Mouse (Mus musculus): ENCODE results near the gene Fdxr. TPM values are rescaled to one million over a fixed set of nuclear protein-coding genes. Genes with fewer than 3 reads are reported as not detected.
A peak's percentile ranks its signal among the peaks of the same experiment; 100 is the strongest.

Fdxr gene
- total RNA-seq (2021) = 10 to 100 TPM; 22.4 to 22.5 TPM
- long read RNA-seq, experiment 1, transcript Fdxr-201 (12 exons, 1,948 nt) = major isoform, 7 of 14 reads
- long read RNA-seq, experiment 1, partial matches to known transcripts = 1 of 14 reads
- long read RNA-seq, experiment 1, other reads (novel, unspliced or antisense) = 6 of 14 reads
- long read RNA-seq, experiment 2, transcript Fdxr-201 (12 exons, 1,948 nt) = major isoform, 5 of 9 reads
- long read RNA-seq, experiment 2, partial matches to known transcripts = 0 of 9 reads
- long read RNA-seq, experiment 2, other reads (novel, unspliced or antisense) = 4 of 9 reads

DNA sequence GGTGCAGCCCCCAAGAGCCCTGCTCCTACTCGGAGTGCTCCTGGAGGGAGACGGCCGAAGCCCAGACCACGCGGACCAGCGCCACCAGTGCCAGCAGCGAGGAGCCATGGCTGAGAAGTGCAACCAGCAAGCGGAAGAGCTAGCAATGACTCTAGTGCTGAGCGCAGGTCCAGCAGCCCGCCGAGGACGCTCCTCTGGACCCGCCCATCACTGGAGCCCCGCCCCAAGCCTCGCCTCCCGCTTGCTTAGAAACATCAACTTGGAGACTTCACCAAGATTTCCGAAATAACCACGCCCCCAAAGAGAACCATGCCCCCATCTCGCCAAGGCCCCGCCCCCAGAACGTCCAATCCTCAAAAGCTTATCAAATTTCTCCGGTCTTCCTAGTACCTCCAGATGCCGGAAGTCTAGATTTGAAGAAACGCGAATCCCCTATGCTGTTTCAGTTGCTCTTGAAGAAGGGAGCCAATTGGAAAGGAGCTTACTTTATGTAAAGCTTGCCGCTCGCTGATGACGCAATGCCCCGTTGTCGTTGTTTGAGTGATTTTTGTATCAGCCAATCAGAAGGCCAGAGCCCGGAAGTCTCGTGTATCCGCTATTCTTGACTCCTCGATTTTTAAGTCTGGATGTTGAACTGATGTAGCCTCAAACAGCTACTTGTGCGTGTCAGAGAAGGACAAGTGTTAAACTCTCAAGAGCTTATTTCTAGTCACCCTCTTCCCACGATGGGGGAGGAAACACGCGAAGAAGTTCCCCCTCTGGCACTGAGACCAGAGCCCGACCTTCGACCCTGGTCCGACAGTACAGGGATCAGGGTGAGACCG, at the start of gene Fdxr:
Gene Fdxr (minus strand): TSS at position 271 of the 824 bp plus-strand sequence.
- peak; percentile 18; the same call in 1 of the 2 replicates for TF ChIP-seq CTCF (conservative IDR thresholded peaks at IDR 0.05)
- H3K4me3 ChIP-seq = peak within 1 kb of the TSS; percentile 81
- peak; percentile 96 to 98 for DNase-seq (ENCODE audit: low spot score in 2 of 2)

DNA sequence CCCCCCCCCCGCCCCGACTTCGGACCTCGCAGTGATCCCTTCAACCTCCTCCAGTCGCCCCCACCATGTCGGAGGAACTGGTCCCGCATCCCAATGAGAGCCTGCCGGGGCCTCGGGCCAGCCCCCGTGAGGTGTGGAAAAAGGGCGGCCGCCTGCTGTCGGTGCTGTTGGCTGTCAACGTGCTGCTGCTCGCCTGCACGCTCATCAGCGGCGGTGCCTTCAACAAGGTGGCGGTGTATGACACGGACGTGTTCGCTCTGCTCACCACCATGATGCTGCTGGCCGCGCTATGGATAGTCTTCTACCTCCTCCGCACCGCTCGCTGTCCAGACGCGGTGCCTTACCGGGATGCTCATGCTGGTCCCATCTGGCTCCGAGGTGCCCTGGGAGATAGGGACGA, 46.5 kb upstream of the Fdxr start:
- no peak for DNase-seq (ENCODE audit: low spot score in 2 of 2)
- no peak overlapping the region for H3K27ac ChIP-seq
- TF ChIP-seq CTCF (conservative IDR thresholded peaks at IDR 0.05) = no peak
- no peak overlapping the region for H3K4me3 ChIP-seq

More for the DNA sequence above, at the start of gene Fdxr:
- peak within 1 kb of the TSS; percentile 93 for H3K27ac ChIP-seq

- DNase-seq (ENCODE audit: low spot score in 2 of 2) = peak in 1 of 2 experiments; percentile 51
- Histone ChIP-seq H3K4me3 (peak within 1 kb of the TSS; percentile 31; the same call in 1 of the 2 replicates), H3K27ac (no peak within 1 kb of the TSS)
- TF ChIP-seq CTCF (conservative IDR thresholded peaks at IDR 0.05) = peak; percentile 87
Measured at GRCm38 (mm10) chr11:115321906-115322693, 45.2 kb upstream of the Fdxr start, which contains the start of gene Ush1g. Gene Ush1g (minus strand): TSS chr11:115322041.

GRCm38 (mm10) chr11:115319704-115320383, 43.0 kb upstream of the Fdxr start:
- no peak overlapping the region for H3K27ac ChIP-seq

DNA sequence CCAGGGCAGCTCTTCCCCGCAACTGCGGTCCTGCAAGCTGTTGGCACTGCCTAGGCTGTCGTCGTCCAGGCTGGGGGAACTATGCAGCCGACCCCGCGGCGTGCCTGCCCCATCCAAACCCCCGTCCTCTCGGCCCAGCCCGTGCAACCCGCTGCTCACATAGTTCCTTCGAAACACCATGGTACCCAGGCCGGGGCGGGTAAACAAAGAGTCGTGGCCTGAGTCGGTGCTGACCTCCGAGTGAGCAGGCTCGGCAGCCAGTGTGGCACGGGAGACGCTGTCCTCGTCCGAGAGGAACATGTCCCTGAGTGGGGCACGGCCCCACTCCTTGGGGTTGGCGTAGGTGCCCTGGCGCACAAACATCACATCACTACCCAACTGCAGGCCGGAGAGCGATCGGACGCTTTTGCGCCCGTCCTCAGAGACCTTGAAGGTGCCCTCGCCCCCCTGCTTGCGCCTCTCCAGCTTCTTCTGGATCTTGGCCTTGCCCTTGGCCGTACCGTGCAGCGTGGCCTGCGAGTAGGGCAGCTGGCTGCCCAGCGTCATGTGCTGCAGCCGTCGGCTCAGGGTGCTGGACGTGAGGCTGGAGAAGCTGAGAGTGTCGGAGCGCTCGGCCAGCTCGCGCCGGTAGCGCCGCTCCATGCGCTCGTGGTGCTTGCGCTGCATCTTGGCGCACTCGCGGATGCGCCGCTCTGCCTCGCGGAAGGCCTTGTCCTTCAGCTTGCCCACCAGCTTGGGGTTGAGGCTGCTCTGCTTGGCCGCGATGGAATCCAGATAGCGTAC, 41.6 kb upstream of the Fdxr start:
- Histone ChIP-seq H3K4me3 (no peak overlapping the region), H3K27ac (no peak overlapping the region)
- DNase-seq (ENCODE audit: low spot score in 2 of 2) = no peak
- TF ChIP-seq CTCF (conservative IDR thresholded peaks at IDR 0.05) = no peak

More at GRCm38 (mm10) chr11:115319704-115320383, 43.0 kb upstream of the Fdxr start:
- no peak for DNase-seq (ENCODE audit: low spot score in 2 of 2)
- no peak overlapping the region for H3K4me3 ChIP-seq
- no peak for TF ChIP-seq CTCF (conservative IDR thresholded peaks at IDR 0.05)

- H3K4me3 ChIP-seq = no peak overlapping the region
Measured at GRCm38 (mm10) chr11:115317204-115317603, 40.4 kb upstream of the Fdxr start.

DNA sequence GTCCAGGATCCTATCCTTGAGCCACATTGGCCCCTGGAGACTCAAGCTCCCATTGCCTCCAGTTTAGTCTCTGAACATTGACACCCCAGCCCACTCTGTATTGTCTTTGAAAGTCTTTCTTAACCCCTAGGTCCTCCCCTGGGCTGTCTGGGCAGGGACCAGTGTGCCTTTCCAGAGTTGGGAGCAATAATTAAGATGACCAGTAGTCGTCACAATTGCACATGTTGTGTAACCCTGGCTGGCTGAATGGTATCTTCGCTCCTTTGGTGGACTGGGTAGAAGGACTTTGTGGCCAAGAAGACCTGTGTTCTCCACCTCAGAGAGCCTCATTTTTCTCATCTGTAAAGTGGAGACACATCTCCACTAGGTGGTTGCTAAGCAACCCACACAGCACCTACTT, 37.4 kb upstream of the Fdxr start:
- Histone ChIP-seq H3K27ac (no peak overlapping the region), H3K4me3 (no peak overlapping the region)
- DNase-seq (ENCODE audit: low spot score in 2 of 2) = no peak
- TF ChIP-seq CTCF (conservative IDR thresholded peaks at IDR 0.05) = peak; percentile 59

More at GRCm38 (mm10) chr11:115317204-115317603, 40.4 kb upstream of the Fdxr start:
- no peak for DNase-seq (ENCODE audit: low spot score in 2 of 2)
- no peak overlapping the region for H3K27ac ChIP-seq
- no peak for TF ChIP-seq CTCF (conservative IDR thresholded peaks at IDR 0.05)

DNA sequence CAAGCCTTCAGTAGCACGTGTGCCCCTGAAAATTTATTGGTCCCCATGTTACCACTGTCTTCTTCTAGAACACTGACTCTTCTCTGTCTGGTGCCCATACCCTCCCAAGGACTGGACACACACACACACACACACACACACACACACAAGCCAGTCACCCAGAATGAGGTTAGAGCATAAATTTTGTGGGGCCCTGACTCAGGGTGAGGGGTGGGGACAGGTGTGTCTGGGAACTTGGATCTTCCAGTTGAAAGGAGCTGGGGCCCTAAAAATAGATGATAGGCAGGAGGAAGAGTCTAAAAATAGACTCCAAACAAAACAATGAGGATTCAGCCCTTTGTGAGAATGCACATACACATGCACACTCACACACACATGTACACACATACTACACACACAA, 31.9 kb upstream of the Fdxr start:
- no peak overlapping the region for H3K4me3 ChIP-seq
- no peak for TF ChIP-seq CTCF (conservative IDR thresholded peaks at IDR 0.05)
- H3K27ac ChIP-seq = no peak overlapping the region
- no peak for DNase-seq (ENCODE audit: low spot score in 2 of 2)

DNA sequence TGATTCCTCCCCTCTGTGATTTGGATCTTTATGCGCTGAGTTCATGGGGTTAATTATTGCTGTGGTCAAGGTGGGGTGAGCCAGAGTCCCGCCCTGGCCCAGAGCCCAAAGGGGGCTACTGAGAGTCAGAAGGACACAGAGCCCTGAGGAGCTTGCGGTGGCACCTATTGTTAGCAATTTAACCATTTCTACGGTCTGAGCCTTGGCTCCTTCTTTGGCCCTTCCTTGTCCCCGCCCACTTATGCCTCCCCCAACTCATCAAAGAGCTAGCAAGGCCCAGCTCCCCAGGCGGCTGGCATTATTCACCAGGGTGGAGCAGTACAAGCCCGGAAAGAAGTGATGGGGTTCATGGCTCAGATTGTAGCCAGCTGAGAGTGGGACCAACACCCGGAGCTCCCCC, 30.0 kb upstream of the Fdxr start, which contains the start of gene Otop2:
Gene Otop2 (plus strand): TSS at position 301 of the 400 bp plus-strand sequence.
- no peak for DNase-seq (ENCODE audit: low spot score in 2 of 2)
- TF ChIP-seq CTCF (conservative IDR thresholded peaks at IDR 0.05) = no peak
- H3K4me3 ChIP-seq = no peak within 1 kb of the TSS
- H3K27ac ChIP-seq = no peak within 1 kb of the TSS

DNA sequence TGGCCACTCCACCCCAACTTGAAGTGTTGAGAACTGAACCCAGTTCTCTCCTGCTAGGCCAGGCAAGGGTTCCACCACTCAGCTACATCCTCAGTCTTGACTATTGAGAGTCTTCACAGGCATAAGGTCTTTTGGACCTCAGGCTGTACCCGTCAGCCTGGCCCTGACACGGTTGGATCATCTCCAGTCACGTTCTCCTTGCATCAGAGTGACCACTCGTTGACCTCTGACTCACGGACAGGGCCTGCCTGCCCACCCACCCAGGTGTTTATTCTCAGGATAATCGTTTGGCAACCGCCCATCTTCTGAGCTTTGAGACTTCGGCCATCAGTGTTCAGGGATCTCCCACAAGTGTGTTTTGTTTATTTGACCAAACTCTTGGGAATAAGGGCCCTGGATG, 26.3 kb upstream of the Fdxr start:
- DNase-seq (ENCODE audit: low spot score in 2 of 2) = no peak
- H3K4me3 ChIP-seq = no peak overlapping the region
- no peak for TF ChIP-seq CTCF (conservative IDR thresholded peaks at IDR 0.05)
- no peak overlapping the region for H3K27ac ChIP-seq

DNA sequence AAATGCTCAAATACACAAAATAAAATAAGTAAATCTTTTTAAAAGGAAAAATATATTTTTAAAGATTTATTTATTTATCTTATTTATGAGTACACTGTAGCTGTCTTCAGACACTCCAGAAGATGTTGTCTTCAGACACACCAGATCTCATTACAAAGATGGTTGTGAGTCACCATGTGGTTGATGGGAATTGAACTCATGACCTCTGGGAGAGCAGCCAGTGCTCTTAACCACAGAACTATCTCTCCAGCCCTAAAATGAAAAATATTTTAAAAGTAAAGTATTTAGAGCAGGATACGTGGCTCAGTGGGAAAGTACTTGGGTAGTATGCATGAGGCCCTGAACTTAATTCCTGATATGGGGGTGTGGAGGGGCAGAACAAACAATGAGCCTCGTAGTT, 24.5 kb upstream of the Fdxr start:
- H3K4me3 ChIP-seq = no peak overlapping the region
- TF ChIP-seq CTCF (conservative IDR thresholded peaks at IDR 0.05) = no peak
- no peak overlapping the region for H3K27ac ChIP-seq
- no peak for DNase-seq (ENCODE audit: low spot score in 2 of 2)
